Mouse (Mus musculus) hindbrain, embryonic 11.5 days (tissue): ENCODE measurements at regions not wholly inside any gene's neighbourhood (a gene's known extent, or its start where the extent isn't known, plus 50 kb on each side); places are given as distances from the start of the nearest gene placed in this dataset.

Experiments used
- ATAC-seq: fragments of 200-750 bp; cut with Nextera tagmentation; 2 replicates; pipeline ENCODE4 v1.8.0; 2017; ENCODE audit warnings: mild to moderate bottlenecking, moderate TSS enrichment, moderate library complexity; ENCODE audit not compliant: low FRiP score
- DNase-seq: peaks from one replicate; pipeline ENCODE4 v3.0.0-alpha.2; 2015; ENCODE audit warnings: low spot score
- H3K27ac ChIP-seq: fragments of 300-500 bp; sonication (generic); 2 replicates; pipeline ENCODE4 v1.5.1; 2014; ENCODE audit warnings: mild to moderate bottlenecking, low read depth, low read length
- H3K27me3 ChIP-seq: fragments of 300-500 bp; sonication (generic); 2 replicates; pipeline ENCODE4 v1.6.1; 2014; ENCODE audit warnings: mild to moderate bottlenecking, low read length, moderate library complexity, mixed read lengths; ENCODE audit not compliant: control insufficient read depth, insufficient read depth
- H3K36me3 ChIP-seq: fragments of 300-500 bp; sonication (generic); 2 replicates; pipeline ENCODE4 v1.6.1; 2014; ENCODE audit warnings: mild to moderate bottlenecking, low read length, moderate library complexity, mixed read lengths; ENCODE audit not compliant: control insufficient read depth, insufficient read depth
- H3K4me1 ChIP-seq: fragments of 300-500 bp; sonication (generic); replicated peaks from 2 replicates; pipeline ENCODE4 v1.6.1; 2014; ENCODE audit warnings: low read length, mixed read lengths; ENCODE audit not compliant: control insufficient read depth, insufficient read depth
- H3K4me2 ChIP-seq: fragments of 300-500 bp; sonication (generic); replicated peaks from 2 replicates; pipeline ENCODE4 v1.6.1; 2014; ENCODE audit warnings: mild to moderate bottlenecking, low read depth, low read length
- H3K4me3 ChIP-seq: fragments of 300-500 bp; sonication (generic); 2 replicates; pipeline ENCODE4 v1.5.1; 2014; ENCODE audit warnings: low read depth, low read length
- H3K9ac ChIP-seq: fragments of 300-500 bp; sonication (generic); 2 replicates; pipeline ENCODE4 v1.6.1; 2014; ENCODE audit warnings: low read depth, low read length
- H3K9me3 ChIP-seq: fragments of 300-500 bp; sonication (generic); 2 replicates; pipeline ENCODE4 v1.6.1; 2016; ENCODE audit warnings: low read length; ENCODE audit not compliant: control insufficient read depth
- WGBS: fragments of 180-500 bp; shearing (Covaris S2); extraction: QIAGEN DNeasy Blood & Tissue Kit; methylation state at CpG from one replicate; pipeline ENCODE4 v1.1.7; 2014; 5-methylcytosine and 5-hydroxymethylcytosine counted together

- Histone ChIP-seq H3K4me2 (no peak overlapping the region), H3K27ac (no peak overlapping the region), H3K9me3 (no peaks in the 10 kb centered on the region), H3K4me1 (no peaks in the 10 kb centered on the region), H3K9ac (no peak overlapping the region), H3K4me3 (no peak overlapping the region), H3K36me3 (no peaks in the 10 kb centered on the region), H3K27me3 (no peaks in the 10 kb centered on the region)
- ATAC-seq (no peak), DNase-seq (peak; percentile 7)
- 61% methylated on average over 3 of the region's 3 CpGs for WGBS
These were observed 119.5 kb upstream of the Dio2 start for GRCm38 (mm10) chr12:90857746-90858145.

GRCm38 (mm10) chr12:90810666-90811065 is 72.4 kb upstream of the Dio2 start:
- Histone ChIP-seq H3K4me1 (no peaks in the 10 kb centered on the region), H3K9ac (no peak overlapping the region), H3K27ac (no peak overlapping the region), H3K4me2 (no peak overlapping the region), H3K36me3 (no peaks in the 10 kb centered on the region), H3K9me3 (no peaks in the 10 kb centered on the region), H3K4me3 (no peak overlapping the region), H3K27me3 (no peaks in the 10 kb centered on the region)
- 75% methylated on average over 6 of the region's 6 CpGs for WGBS
- ATAC-seq (no peak), DNase-seq (no peak)

GRCm38 (mm10) chr12:90790562-90790961 is 52.3 kb upstream of the Dio2 start:
- Histone ChIP-seq H3K36me3 (no peaks in the 10 kb centered on the region), H3K27ac (no peak overlapping the region), H3K4me2 (no peak overlapping the region), H3K27me3 (no peaks in the 10 kb centered on the region), H3K4me3 (no peak overlapping the region), H3K9me3 (no peaks in the 10 kb centered on the region), H3K4me1 (no peaks in the 10 kb centered on the region), H3K9ac (no peak overlapping the region)
- ATAC-seq (no peak), DNase-seq (no peak)
- 91% methylated on average over 2 of the region's 2 CpGs for WGBS
